Mouse (Mus musculus) cerebellum, postnatal 36 days (tissue): ENCODE measurements around the gene Vav2.

Experiments used
- DNase-seq, 2 experiments: peaks; one replicate each; pipeline ENCODE4 v3.0.0; 2021 to 2022; ENCODE audit warnings: mixed read lengths in 2 of 2

Gene Vav2

GRCm38 (mm10) chr2:27361786-27362185, 65.0 kb downstream of the Vav2 start:
- DNase-seq, result no peak

- DNase-seq, result no peak
These were observed 68.4 kb downstream of the Vav2 start for GRCm38 (mm10) chr2:27358461-27358860.

GRCm38 (mm10) chr2:27355684-27356083, 71.1 kb downstream of the Vav2 start:
- no peak for DNase-seq

GRCm38 (mm10) chr2:27354610-27355211, 72.1 kb downstream of the Vav2 start:
- DNase-seq, result no peak

GRCm38 (mm10) chr2:27352720-27353119, 74.1 kb downstream of the Vav2 start:
- peak in 1 of 2 experiments; percentile 13 for DNase-seq

GRCm38 (mm10) chr2:27350371-27350770, 76.5 kb downstream of the Vav2 start:
- no peak for DNase-seq

- no peak for DNase-seq
These were observed 82.8 kb downstream of the Vav2 start for GRCm38 (mm10) chr2:27343984-27344453.

GRCm38 (mm10) chr2:27340682-27341081, 86.2 kb downstream of the Vav2 start:
- DNase-seq, result no peak

- no peak for DNase-seq
These were observed 87.8 kb downstream of the Vav2 start for GRCm38 (mm10) chr2:27339051-27339450.

GRCm38 (mm10) chr2:27337261-27337660, 89.6 kb downstream of the Vav2 start:
- no peak for DNase-seq

GRCm38 (mm10) chr2:27336600-27336999, 90.2 kb downstream of the Vav2 start:
- no peak for DNase-seq

GRCm38 (mm10) chr2:27334816-27335215, 92.0 kb downstream of the Vav2 start:
- no peak for DNase-seq

GRCm38 (mm10) chr2:27331560-27331959, 95.3 kb downstream of the Vav2 start:
- DNase-seq, result no peak

GRCm38 (mm10) chr2:27330446-27330845, 96.4 kb downstream of the Vav2 start:
- peak; percentile 68 to 71 for DNase-seq

GRCm38 (mm10) chr2:27329386-27330060, 97.3 kb downstream of the Vav2 start:
- no peak for DNase-seq

- no peak for DNase-seq
These were observed 98.2 kb downstream of the Vav2 start for GRCm38 (mm10) chr2:27328613-27329041.

GRCm38 (mm10) chr2:27327886-27328285, 98.9 kb downstream of the Vav2 start:
- no peak for DNase-seq

- no peak for DNase-seq
These were observed 99.8 kb downstream of the Vav2 start for GRCm38 (mm10) chr2:27327076-27327475.

- DNase-seq, result no peak
These were observed 100.5 kb downstream of the Vav2 start for GRCm38 (mm10) chr2:27326357-27326756.

- DNase-seq, result no peak
These were observed 102.1 kb downstream of the Vav2 start for GRCm38 (mm10) chr2:27324690-27325089.

GRCm38 (mm10) chr2:27321431-27321875, 105.4 kb downstream of the Vav2 start:
- DNase-seq, result no peak

- no peak for DNase-seq
These were observed 106.0 kb downstream of the Vav2 start for GRCm38 (mm10) chr2:27320820-27321219.

- no peak for DNase-seq
These were observed 108.2 kb downstream of the Vav2 start for GRCm38 (mm10) chr2:27318606-27319005.

- no peak for DNase-seq
These were observed 108.6 kb downstream of the Vav2 start for GRCm38 (mm10) chr2:27318197-27318596.
